Mouse (Mus musculus) erythroblast, embryonic 14.5 days (primary cell): Measurements from ENCODE around the gene Nbr1. TPM values are rescaled to one million over a fixed set of nuclear protein-coding genes. Genes with fewer than 3 reads are reported as not detected.
"Not testable (repeated sequence)": the region's sequence is repeated elsewhere in the genome, so short reads cannot be mapped to it uniquely, and the experiment has no call there.

ENCODE experiments used
- H3K27me3 ChIP-seq: 2 replicates; pipeline ENCODE4 v1.6.1; 2012; ENCODE audit warnings: inconsistent platforms; ENCODE audit not compliant: control insufficient read depth
- H3K36me3 ChIP-seq: 2 replicates; pipeline ENCODE4 v1.6.1; 2012; ENCODE audit warnings: mild to moderate bottlenecking, inconsistent platforms; ENCODE audit not compliant: control insufficient read depth
- H3K4me1 ChIP-seq: 2 replicates; pipeline ENCODE4 v1.6.1; 2012; ENCODE audit warnings: inconsistent platforms; ENCODE audit not compliant: control insufficient read depth
- H3K4me3 ChIP-seq: replicated peaks from 2 replicates; pipeline ENCODE3; 2012; ENCODE audit warnings: moderate library complexity, mild to moderate bottlenecking, inconsistent platforms
- H3K9me3 ChIP-seq: 2 replicates; pipeline ENCODE4 v1.6.1; 2012; ENCODE audit warnings: low read length, inconsistent platforms, mixed read lengths; ENCODE audit not compliant: control insufficient read depth
- GATA1 ChIP-seq: IDR thresholded peaks from 2 replicates; pipeline ENCODE4 v1.6.1; 2012; ENCODE audit warnings: low read length, inconsistent platforms, mixed read lengths
- TAL1 ChIP-seq: IDR thresholded peaks from 3 replicates; pipeline ENCODE4 v1.6.1; 2012; ENCODE audit warnings: low read length, inconsistent platforms, mixed read lengths
- polyA plus RNA-seq: library from polyadenylated mRNA; stranded (reverse); fragments of >175 nt; gene quantifications from 2 replicates; pipeline ENCODE4 v1.2.3, GENCODE M21; 2012

The Nbr1 gene
- polyA plus RNA-seq, 1 experiment, result 5.3 TPM

DNA sequence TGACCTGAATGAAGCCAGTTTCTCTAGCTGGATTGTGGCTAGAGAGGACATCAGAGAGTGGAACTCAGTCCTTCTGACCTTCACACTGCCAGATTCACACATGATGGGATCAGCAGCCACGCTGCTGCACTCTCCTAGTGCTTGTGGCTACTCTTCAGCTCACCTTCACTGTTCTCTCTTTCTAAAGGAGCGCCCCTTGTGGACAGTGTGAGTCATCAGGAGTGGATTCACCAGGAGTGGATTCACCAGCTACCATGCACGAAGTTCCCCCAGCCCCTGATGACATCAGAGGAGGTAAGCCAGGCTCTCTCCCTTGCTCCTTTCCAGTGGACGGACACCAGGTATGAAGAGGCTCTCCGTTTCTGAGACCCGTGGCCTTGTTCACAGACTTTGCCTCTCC lies 24.2 kb downstream of the Nbr1 start:
- Histone ChIP-seq H3K36me3 (peaks cover 99% of the 10 kb centered on the region), H3K4me1 (peaks cover under 1% of the 10 kb centered on the region; the same call in 1 of the 2 replicates), H3K4me3 (no peak overlapping the region), H3K9me3 (no peaks in the 10 kb centered on the region), H3K27me3 (no peaks in the 10 kb centered on the region)
- TF ChIP-seq GATA1, result no peak
- no peak for TF ChIP-seq TAL1

DNA sequence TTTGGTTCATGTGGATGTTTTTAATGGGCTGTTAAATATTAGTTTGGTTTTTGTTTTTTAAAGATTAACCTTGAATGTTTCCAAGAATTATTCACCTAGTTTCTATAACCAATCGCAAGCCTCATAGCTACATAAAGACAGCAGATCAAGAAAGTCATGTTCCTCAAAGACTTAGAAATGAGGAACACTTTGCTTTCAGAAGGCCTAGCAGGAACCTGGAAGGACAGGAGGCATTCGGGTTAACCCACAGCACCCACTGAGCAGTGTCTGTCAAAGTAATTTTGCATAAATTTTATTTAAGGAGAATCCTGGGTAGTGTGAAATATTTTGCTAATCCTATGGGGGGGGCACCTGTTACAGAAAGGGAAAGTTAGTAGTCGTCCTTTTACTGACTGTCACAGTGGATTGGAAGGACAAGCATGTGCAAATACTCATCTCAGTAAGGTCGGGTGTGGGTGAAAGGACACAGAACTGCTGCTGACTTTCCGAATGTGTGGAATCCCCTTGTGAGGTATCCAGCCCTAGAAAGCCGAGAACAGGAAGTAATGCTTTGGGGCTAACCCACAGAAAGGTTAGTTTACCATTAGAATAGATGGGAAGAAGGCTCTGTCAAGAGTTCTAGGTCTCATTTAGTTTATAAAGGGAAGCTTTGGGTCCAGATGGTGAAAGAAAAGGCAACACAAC lies 29.3 kb downstream of the Nbr1 start:
- peaks cover 65% of the 10 kb centered on the region for H3K36me3 ChIP-seq
- H3K4me1 ChIP-seq, result peaks cover 18% of the 10 kb centered on the region
- no peaks in the 10 kb centered on the region for H3K9me3 ChIP-seq
- no peak overlapping the region for H3K4me3 ChIP-seq
- TF ChIP-seq TAL1 (no peak), GATA1 (no peak)
- no peaks in the 10 kb centered on the region for H3K27me3 ChIP-seq

DNA sequence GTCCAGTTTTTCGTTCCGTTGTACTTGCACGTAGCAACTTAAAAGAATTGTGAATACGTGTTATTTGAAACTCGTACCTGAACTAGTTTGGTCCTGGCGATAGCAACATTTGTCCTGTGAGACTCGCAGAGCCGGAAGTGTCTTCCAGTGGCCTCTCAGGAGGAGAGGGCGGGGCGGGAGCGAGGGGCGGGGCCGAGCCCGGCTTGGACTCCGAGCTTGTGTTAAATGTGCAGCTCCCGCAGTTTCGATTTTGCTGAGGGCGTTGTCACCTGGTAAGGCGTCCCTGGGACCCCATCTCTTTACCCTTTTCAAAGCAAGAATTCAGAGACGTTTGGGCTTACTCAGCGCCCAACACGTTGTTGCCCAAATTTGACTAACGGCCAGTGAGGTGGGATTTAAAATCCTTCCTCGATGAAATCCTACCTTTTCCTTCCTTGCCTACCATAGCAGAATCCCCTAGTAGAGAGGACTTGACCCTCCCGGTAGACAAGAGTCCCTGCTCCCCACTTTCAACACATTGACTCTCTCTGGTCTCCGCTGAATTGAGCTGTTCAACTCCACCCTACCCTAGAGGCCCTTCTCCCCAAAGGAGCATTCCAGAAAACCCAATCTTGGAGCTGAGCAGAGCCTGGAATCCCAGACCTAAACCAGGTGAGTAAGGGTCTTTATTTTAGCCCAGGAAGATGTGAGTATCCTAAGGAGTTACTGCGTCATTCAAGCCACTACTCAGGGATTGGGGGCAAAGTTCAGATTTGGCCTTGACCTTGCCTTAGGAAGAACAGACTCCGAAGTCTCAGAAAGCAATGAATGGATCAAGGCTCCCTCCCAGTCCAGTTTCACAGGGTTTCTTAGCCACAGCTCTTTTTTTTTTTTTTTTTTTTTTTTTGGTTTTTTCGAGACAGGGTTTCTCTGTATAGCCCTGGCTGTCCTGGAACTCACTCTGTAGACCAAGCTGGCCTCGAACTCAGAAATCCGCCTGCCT lies 30.4 kb downstream of the Nbr1 start, which contains the start of gene Tmem106a:
Tmem106a (plus strand) TSS at position 189 of the 982 bp plus-strand sequence.
- H3K27me3 ChIP-seq, result no peaks in the 10 kb centered on the region
- no peaks in the 10 kb centered on the region for H3K9me3 ChIP-seq
- TF ChIP-seq GATA1, result no peak
- no peak for TF ChIP-seq TAL1
- peaks cover 18% of the 10 kb centered on the region for H3K4me1 ChIP-seq
- peaks cover 63% of the 10 kb centered on the region for H3K36me3 ChIP-seq
- H3K4me3 ChIP-seq, result peak within 1 kb of the TSS; percentile 71

DNA sequence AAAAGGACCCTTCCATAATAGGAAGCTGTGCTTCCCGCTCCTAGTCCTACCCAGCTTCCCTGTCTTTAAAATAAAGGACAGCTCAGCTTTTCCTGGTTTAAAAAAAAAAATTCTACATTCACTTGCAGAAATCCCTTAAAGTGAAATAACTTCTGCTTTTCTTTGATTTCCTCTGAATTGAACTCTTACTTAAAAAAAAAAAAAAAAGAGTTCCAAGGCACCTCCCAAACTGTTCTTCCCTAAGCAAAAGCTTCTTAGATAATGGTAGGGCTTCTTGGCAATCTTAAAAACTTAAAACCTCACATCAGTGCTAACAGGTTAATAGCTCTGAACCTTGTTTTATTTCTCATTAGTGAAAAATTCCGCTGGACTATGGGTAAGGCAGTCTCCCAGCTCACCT lies 31.3 kb downstream of the Nbr1 start:
- Histone ChIP-seq H3K27me3 (no peaks in the 10 kb centered on the region), H3K4me3 (no peak overlapping the region), H3K4me1 (peaks cover 18% of the 10 kb centered on the region), H3K36me3 (peaks cover 59% of the 10 kb centered on the region), H3K9me3 (no peaks in the 10 kb centered on the region)
- no peak for TF ChIP-seq TAL1
- no peak for TF ChIP-seq GATA1

DNA sequence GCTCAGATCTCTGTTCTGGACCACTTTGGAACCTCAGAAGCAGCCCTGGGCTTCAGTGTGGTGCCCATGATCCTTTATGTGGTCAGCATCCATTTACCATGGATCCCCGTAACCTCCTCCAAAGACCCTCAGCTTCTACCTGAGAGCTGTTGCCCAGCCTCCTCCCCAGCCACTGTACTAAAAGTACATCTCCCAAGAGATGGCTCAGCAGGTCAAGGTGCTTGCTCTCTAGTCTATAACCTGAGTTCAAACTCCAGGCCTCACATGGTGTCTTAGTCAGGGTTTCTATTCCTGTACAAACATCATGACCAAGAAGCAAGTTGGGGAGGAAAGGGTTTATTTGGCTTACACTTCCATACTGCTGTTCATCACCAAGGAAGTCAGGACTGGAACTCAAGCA lies 33.1 kb downstream of the Nbr1 start:
- H3K27me3 ChIP-seq, H3K4me3 ChIP-seq, H3K9me3 ChIP-seq: not testable (repeated sequence)
- Histone ChIP-seq H3K36me3 (peaks cover 48% of the 10 kb centered on the region), H3K4me1 (peaks cover 21% of the 10 kb centered on the region)

DNA sequence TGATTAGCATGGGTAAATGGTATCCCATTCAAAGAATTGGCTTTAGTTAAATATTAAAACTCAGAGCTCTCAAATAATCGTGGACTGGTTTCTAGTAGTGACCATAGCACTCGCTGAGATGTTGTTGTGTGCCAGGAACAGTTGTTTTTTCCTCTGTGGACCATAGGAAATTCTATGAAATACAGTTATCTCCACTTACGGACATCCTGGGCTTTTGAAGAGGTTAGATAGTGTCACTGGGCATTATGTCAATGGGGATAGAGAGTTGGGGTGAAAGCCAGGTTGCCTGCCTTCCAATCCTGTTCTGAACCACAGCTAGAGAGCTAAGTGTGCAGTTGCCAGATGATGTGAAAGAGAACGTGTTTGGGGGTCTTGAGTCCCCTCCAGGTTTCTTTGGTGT lies 33.9 kb downstream of the Nbr1 start:
- Histone ChIP-seq H3K36me3 (peaks cover 45% of the 10 kb centered on the region), H3K27me3 (no peaks in the 10 kb centered on the region), H3K4me3 (no peak overlapping the region), H3K9me3 (no peaks in the 10 kb centered on the region), H3K4me1 (peaks cover 22% of the 10 kb centered on the region)
- TF ChIP-seq GATA1, result no peak
- no peak for TF ChIP-seq TAL1

DNA sequence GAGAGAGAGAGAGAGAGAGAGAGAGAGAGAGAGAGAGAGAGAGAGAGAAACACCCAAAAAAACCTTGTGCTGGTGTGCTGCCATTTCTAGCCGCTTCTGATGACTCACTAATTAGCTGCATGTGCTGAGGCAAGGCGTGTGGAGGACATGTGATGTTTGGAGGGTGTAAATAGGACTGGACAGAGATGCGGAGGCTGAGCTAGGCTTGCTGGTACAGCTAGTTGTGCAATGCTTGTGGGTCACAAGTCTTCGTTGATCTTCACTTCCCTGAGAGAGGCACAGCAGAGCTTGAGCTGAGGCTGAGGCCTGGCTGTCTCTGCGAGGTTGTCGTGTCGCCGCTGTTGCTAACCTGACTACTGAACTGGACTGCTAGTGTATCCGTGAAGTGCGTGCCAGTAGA lies 35.7 kb downstream of the Nbr1 start:
- TF ChIP-seq GATA1, result no peak
- no peak for TF ChIP-seq TAL1
- H3K4me1 ChIP-seq, result peaks cover 7% of the 10 kb centered on the region
- peaks cover 32% of the 10 kb centered on the region for H3K36me3 ChIP-seq
- H3K4me3 ChIP-seq, result no peak overlapping the region
- H3K9me3 ChIP-seq, result no peaks in the 10 kb centered on the region
- no peaks in the 10 kb centered on the region for H3K27me3 ChIP-seq

DNA sequence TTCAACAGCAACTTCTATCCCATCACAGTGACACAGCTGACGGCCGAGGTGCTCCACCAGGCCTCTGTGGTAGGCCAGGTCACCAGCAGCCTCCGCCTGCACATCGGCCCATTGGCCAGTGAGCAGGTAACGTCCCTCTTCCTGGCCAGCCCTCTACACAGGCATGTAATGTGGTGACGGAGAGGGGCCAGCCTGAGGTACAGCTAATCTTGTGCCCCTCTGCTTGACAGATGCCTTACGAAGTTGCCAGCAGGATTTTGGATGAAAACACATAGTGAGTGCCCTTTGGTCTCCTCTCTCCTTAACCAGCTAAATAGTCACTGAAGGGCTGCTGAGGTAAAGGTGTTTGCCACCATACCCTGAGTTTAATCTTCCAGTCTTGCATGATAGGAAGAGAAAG lies 36.9 kb downstream of the Nbr1 start:
- Histone ChIP-seq H3K27me3 (no peaks in the 10 kb centered on the region), H3K4me1 (peaks cover 7% of the 10 kb centered on the region), H3K9me3 (no peaks in the 10 kb centered on the region), H3K4me3 (no peak overlapping the region), H3K36me3 (peaks cover 32% of the 10 kb centered on the region)
- no peak for TF ChIP-seq GATA1
- no peak for TF ChIP-seq TAL1

DNA sequence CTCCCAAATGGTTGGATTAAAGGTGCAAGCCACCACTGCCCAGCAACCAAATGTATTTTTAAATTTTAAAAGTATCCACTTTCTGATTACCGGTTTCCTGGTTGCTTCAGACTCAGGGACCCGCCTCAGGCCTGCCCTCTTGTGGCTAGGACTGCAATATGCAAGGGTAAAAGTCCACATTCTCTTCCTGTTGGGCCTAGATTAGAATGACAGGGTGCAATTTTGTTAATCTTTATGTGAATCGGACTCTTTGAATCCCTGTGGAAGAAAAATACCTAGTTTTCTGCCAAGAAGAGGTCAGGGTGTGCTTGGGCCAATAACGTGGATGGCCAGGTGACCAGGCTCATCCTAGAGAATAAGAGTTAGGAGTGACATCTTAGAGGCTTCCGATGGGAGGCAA lies 37.5 kb downstream of the Nbr1 start:
- H3K27me3 ChIP-seq, result no peaks in the 10 kb centered on the region
- H3K4me3 ChIP-seq, result no peak overlapping the region
- H3K4me1 ChIP-seq, result peaks cover 4% of the 10 kb centered on the region
- H3K36me3 ChIP-seq, result peaks cover 30% of the 10 kb centered on the region
- TF ChIP-seq GATA1, result no peak
- TF ChIP-seq TAL1, result no peak
- H3K9me3 ChIP-seq, result no peaks in the 10 kb centered on the region
